Mouse (Mus musculus): ENCODE measurements around the gene Pvalb. TPM values are rescaled to one million over a fixed set of nuclear protein-coding genes. Genes with fewer than 3 reads are reported as not detected.

Gene Pvalb
- polyA plus RNA-seq, 1 experiment from 2014 or later = not detected

Other genes with a start within 250 kb of the Pvalb start
- gene Foxred2, start 249.7 kb downstream of the Pvalb start, polyA plus RNA-seq (2015; fragmentation: Nextera tagmentation; extraction: Ambion mirVana) = 2.5 and 2.6 TPM in 2 replicates
- gene Eif3d, start 235.6 kb downstream of the Pvalb start, polyA plus RNA-seq (2015; fragmentation: Nextera tagmentation; extraction: Ambion mirVana) = 187 and 189 TPM in 2 replicates
- gene Cacng2, start 86.4 kb downstream of the Pvalb start, polyA plus RNA-seq (2015; fragmentation: Nextera tagmentation; extraction: Ambion mirVana) = 0.04 and 0.10 TPM in 2 replicates
- 60.5 and 62.9 TPM in 2 replicates for gene Ift27, start 32.3 kb downstream of the Pvalb start, polyA plus RNA-seq (2015; fragmentation: Nextera tagmentation; extraction: Ambion mirVana)
- gene Ncf4, start 38.4 kb upstream of the Pvalb start, polyA plus RNA-seq (2015; fragmentation: Nextera tagmentation; extraction: Ambion mirVana) = 5.1 and 5.6 TPM in 2 replicates
- gene Csf2rb2, start 99.3 kb upstream of the Pvalb start, polyA plus RNA-seq (2015; fragmentation: Nextera tagmentation; extraction: Ambion mirVana) = 0.38 and 0.48 TPM in 2 replicates
- 1.4 and 2.0 TPM in 2 replicates for gene Csf2rb, start 119.4 kb upstream of the Pvalb start, polyA plus RNA-seq (2015; fragmentation: Nextera tagmentation; extraction: Ambion mirVana)
- gene Tex33, start 189.5 kb upstream of the Pvalb start, polyA plus RNA-seq (2015; fragmentation: Nextera tagmentation; extraction: Ambion mirVana) = not detected in 2 replicates
- 33.4 and 45.0 TPM in 2 replicates for gene Tst, start 199.5 kb upstream of the Pvalb start, polyA plus RNA-seq (2015; fragmentation: Nextera tagmentation; extraction: Ambion mirVana)
- gene Mpst, start 200.0 kb upstream of the Pvalb start, polyA plus RNA-seq (2015; fragmentation: Nextera tagmentation; extraction: Ambion mirVana) = 2.6 and 3.1 TPM in 2 replicates
- gene Kctd17, start 222.2 kb upstream of the Pvalb start, polyA plus RNA-seq (2015; fragmentation: Nextera tagmentation; extraction: Ambion mirVana) = 28.7 and 31.0 TPM in 2 replicates